Mouse (Mus musculus) brain, adult 2 months (tissue): ENCODE data around the gene Hoxc8.

Experiments used
- DNase-seq: peaks from one replicate; pipeline ENCODE4 v3.0.0; 2011; ENCODE audit warnings: low read depth, low spot score

Hoxc8 gene

GRCm38 (mm10) chr15:103009265-103010111 is 19.1 kb downstream of the Hoxc8 start:
- DNase-seq = no peak

GRCm38 (mm10) chr15:103010112-103010846 is 19.9 kb downstream of the Hoxc8 start:
- no peak for DNase-seq

GRCm38 (mm10) chr15:103010847-103011555 is 20.6 kb downstream of the Hoxc8 start:
- no peak for DNase-seq

GRCm38 (mm10) chr15:103011928-103012486 is 21.6 kb downstream of the Hoxc8 start:
- no peak for DNase-seq

GRCm38 (mm10) chr15:103013238-103013984 is 23.0 kb downstream of the Hoxc8 start:
- DNase-seq = peak; percentile 71

GRCm38 (mm10) chr15:103014166-103015008 is 24.0 kb downstream of the Hoxc8 start:
- DNase-seq = peak; percentile 4

GRCm38 (mm10) chr15:103015009-103015399 is 24.6 kb downstream of the Hoxc8 start:
- DNase-seq = no peak

GRCm38 (mm10) chr15:103015406-103016166 is 25.2 kb downstream of the Hoxc8 start:
- DNase-seq = no peak

- DNase-seq = no peak
Measured at GRCm38 (mm10) chr15:103018636-103019035, 28.2 kb downstream of the Hoxc8 start, which contains the start of gene Hoxc4. TSS of gene Hoxc4 (plus strand) at chr15:103018934.

GRCm38 (mm10) chr15:103020899-103021418 is 30.6 kb downstream of the Hoxc8 start:
- DNase-seq = no peak

GRCm38 (mm10) chr15:103021544-103021943 is 31.1 kb downstream of the Hoxc8 start:
- DNase-seq = no peak

- no peak for DNase-seq
Measured at GRCm38 (mm10) chr15:103024131-103024530, 33.7 kb downstream of the Hoxc8 start.

GRCm38 (mm10) chr15:103027266-103028235 is 37.1 kb downstream of the Hoxc8 start:
- no peak for DNase-seq

GRCm38 (mm10) chr15:103028916-103029512 is 38.6 kb downstream of the Hoxc8 start:
- no peak for DNase-seq

- DNase-seq = no peak
Measured at GRCm38 (mm10) chr15:103030142-103030541, 39.7 kb downstream of the Hoxc8 start.

GRCm38 (mm10) chr15:103032167-103032566 is 41.8 kb downstream of the Hoxc8 start:
- DNase-seq = no peak
